Mouse (Mus musculus) left cerebral cortex, postnatal 36 days (tissue): ENCODE measurements at regions not wholly inside any gene's neighbourhood (a gene's known extent, or its start where the extent isn't known, plus 50 kb on each side); places are given as distances from the start of the nearest gene placed in this dataset.
A peak's percentile ranks its signal among the peaks of the same experiment; 100 is the strongest.

Source experiments
- DNase-seq, 2 experiments: peaks; one replicate each; pipeline ENCODE4 v3.0.0; 2021 to 2022; ENCODE audit warnings: low spot score in 2 of 2, mixed read lengths in 1 of 2
- intact Hi-C: fragments of 180-260 bp; cut with DNase I; formaldehyde crosslinking; loops from one replicate; pipeline ENCODE4 v1.15.1; 2025

- intact Hi-C loops: no loop called here
- DNase-seq: no peak
Observed at GRCm38 (mm10) chr3:126491251-126491913, 104.7 kb upstream of the Camk2d start.

- intact Hi-C loops: no loop called here
- no peak for DNase-seq
Observed at GRCm38 (mm10) chr3:126491914-126492265, 104.2 kb upstream of the Camk2d start.

GRCm38 (mm10) chr3:126498823-126499222, 97.3 kb upstream of the Camk2d start:
- no peak for DNase-seq

GRCm38 (mm10) chr3:126500247-126500646, 95.9 kb upstream of the Camk2d start:
- no peak for DNase-seq
- intact Hi-C loops: no loop called here

More at GRCm38 (mm10) chr3:126498823-126499222, 97.3 kb upstream of the Camk2d start:
- intact Hi-C loops: no loop called here

- no peak for DNase-seq
- intact Hi-C loops: no loop called here
Observed at GRCm38 (mm10) chr3:126501826-126502225, 94.3 kb upstream of the Camk2d start.

GRCm38 (mm10) chr3:126505685-126506084, 90.4 kb upstream of the Camk2d start:
- intact Hi-C loops: no loop called here
- DNase-seq: no peak

- DNase-seq: no peak
- intact Hi-C loops: no loop called here
Observed at GRCm38 (mm10) chr3:126514842-126515241, 81.3 kb upstream of the Camk2d start.

GRCm38 (mm10) chr3:126534118-126534820, 61.8 kb upstream of the Camk2d start:
- intact Hi-C loops: no loop called here
- no peak for DNase-seq

GRCm38 (mm10) chr3:126535340-126535739, 60.8 kb upstream of the Camk2d start:
- DNase-seq: no peak
- intact Hi-C loops: loop anchor here (5.0 kb wide), 1 partner anchor 57 kb away; no protein-coding TSS in a partner anchor

- intact Hi-C loops: loop anchor here (5.0 kb wide), 1 partner anchor 54 kb away; no protein-coding TSS in a partner anchor
Observed at GRCm38 (mm10) chr3:126538516-126538915, 57.6 kb upstream of the Camk2d start.

GRCm38 (mm10) chr3:126541105-126541504, 55.0 kb upstream of the Camk2d start:
- DNase-seq: peak; percentile 10 to 20
- intact Hi-C loops: no loop called here

More at GRCm38 (mm10) chr3:126538516-126538915, 57.6 kb upstream of the Camk2d start:
- no peak for DNase-seq
